Comparison of ENCODE assay signal across 19 mouse cellular contexts in the genomic region with DNA sequence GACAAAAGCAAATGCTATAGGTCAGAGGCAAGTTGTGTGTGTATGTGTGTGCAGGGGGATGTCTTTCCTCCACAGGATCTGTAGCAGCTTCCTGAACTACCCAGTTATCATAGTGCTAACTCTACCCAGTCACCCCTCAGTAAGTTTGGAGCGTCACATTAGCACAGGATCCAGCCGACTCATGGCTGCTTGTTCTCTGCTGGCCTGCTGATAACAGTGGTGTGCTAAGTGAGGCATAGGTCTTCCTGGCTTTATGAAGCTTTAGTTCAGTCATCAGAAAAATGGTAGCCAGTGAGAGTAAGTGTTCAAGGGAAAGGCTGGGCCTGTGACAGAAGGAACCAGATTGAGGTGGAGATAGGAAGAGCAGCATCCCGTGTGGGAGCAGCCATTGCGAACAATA. TPM values are rescaled to one million over a fixed set of nuclear protein-coding genes. Genes with fewer than 3 reads are reported as not detected.
DNase-seq lines count a peak whose midpoint lies in the region; ATAC-seq and TF ChIP-seq lines count a peak whose summit lies in the region.
"Had no signal": no experiment of that assay in that cellular context is flagged by ENCODE, and none has a peak within 500 bp of the region (broad histone marks: within the 10 kb centered on the region; RNA-seq: fewer than 3 reads in every experiment).

No protein-coding gene starts in this region.

- peak overlapping the region; percentile 34 for H3K4me2 ChIP-seq in liver, embryonic 16.5 days (ENCODE audit: low read depth, low read length)
- H3K4me2 ChIP-seq in forebrain, embryonic 12.5 days, result no peak overlapping the region
- H3K4me2 ChIP-seq: forebrain, embryonic 15.5 days; heart, embryonic 15.5 days; hindbrain, embryonic 12.5 days; limb, embryonic 15.5 days had no signal

- DNase-seq in spleen, adult 2 months (ENCODE audit: low read depth in 1 of 2, low spot score in 2 of 2), result no peak
- no peak for DNase-seq in spleen, postnatal 14 days (ENCODE audit: low spot score in 2 of 2)
- DNase-seq in thymus, adult 18-20 months, result no peak
- no peak for DNase-seq in heart, adult 11 months
- DNase-seq: cerebellum, adult 11 months; cerebellum, postnatal 25 days; kidney, adult 9 months; kidney, postnatal 36 days; lung, postnatal 14 days; midbrain, embryonic 14.5 days; right cerebral cortex, adult 18-20 months; thymus, postnatal 4 days had no signal

- no peaks in the 10 kb centered on the region for H3K27me3 ChIP-seq in spleen, adult 2 months (ENCODE audit: control insufficient read depth, insufficient read depth, low read length)
- H3K27me3 ChIP-seq in liver, embryonic 16.5 days (ENCODE audit: control insufficient read depth, insufficient read depth, low read depth, low read length), result no peaks in the 10 kb centered on the region
- H3K27me3 ChIP-seq in forebrain, embryonic 12.5 days, result no peaks in the 10 kb centered on the region
- H3K27me3 ChIP-seq: forebrain, embryonic 15.5 days; heart, embryonic 15.5 days; hindbrain, embryonic 12.5 days; limb, embryonic 15.5 days had no signal

- peak; percentile 82 for ATAC-seq in erythroblast, adult 5-6 weeks (replicated peaks; ENCODE audit: low FRiP score, poor library complexity, severe bottlenecking)
- ATAC-seq in liver, embryonic 16.5 days (ENCODE audit: low read depth), result peak; percentile 91
- no peak for ATAC-seq in forebrain, embryonic 12.5 days (ENCODE audit: low FRiP score)
- ATAC-seq: forebrain, embryonic 15.5 days had no signal

- peak overlapping the region; percentile 16; the same call in 1 of the 2 replicates for H3K9ac ChIP-seq in liver, embryonic 16.5 days (ENCODE audit: low read depth, low read length)
- H3K9ac ChIP-seq in forebrain, embryonic 12.5 days, result no peak overlapping the region
- H3K9ac ChIP-seq: forebrain, embryonic 15.5 days; heart, embryonic 15.5 days; hindbrain, embryonic 12.5 days; limb, embryonic 15.5 days had no signal

- H3K27ac ChIP-seq in spleen, adult 2 months (ENCODE audit: insufficient read depth, low read length), result peak overlapping the region; percentile 43; the same call in 1 of the 2 replicates
- H3K27ac ChIP-seq in liver, embryonic 16.5 days (ENCODE audit: low read length), result peak overlapping the region; percentile 90
- H3K27ac ChIP-seq in forebrain, embryonic 12.5 days, result no peak overlapping the region
- H3K27ac ChIP-seq: forebrain, embryonic 15.5 days; heart, embryonic 15.5 days; hindbrain, embryonic 12.5 days; limb, embryonic 15.5 days had no signal

- TF ChIP-seq CTCF in spleen, adult 2 months (IDR thresholded peaks at IDR 0.05; ENCODE audit: extremely low read depth, insufficient read depth, insufficient read length, insufficient replicate concordance), result no peak

- H3K9me3 ChIP-seq in liver, embryonic 16.5 days (replicated peaks; ENCODE audit: control insufficient read depth, low read length), result no peaks in the 10 kb centered on the region; the same call in 1 of the 2 replicates
- no peaks in the 10 kb centered on the region for H3K9me3 ChIP-seq in forebrain, embryonic 12.5 days
- H3K9me3 ChIP-seq: forebrain, embryonic 15.5 days; heart, embryonic 15.5 days; hindbrain, embryonic 12.5 days; limb, embryonic 15.5 days had no signal

- no peaks in the 10 kb centered on the region for H3K4me1 ChIP-seq in spleen, adult 2 months (ENCODE audit: control insufficient read depth, insufficient read depth, insufficient read length)
- H3K4me1 ChIP-seq in liver, embryonic 16.5 days (ENCODE audit: control insufficient read depth, low read depth, low read length), result peaks cover 33% of the 10 kb centered on the region
- H3K4me1 ChIP-seq in forebrain, embryonic 12.5 days, result no peaks in the 10 kb centered on the region
- H3K4me1 ChIP-seq: forebrain, embryonic 15.5 days; heart, embryonic 15.5 days; hindbrain, embryonic 12.5 days; limb, embryonic 15.5 days had no signal

- WGBS in spleen, adult 2 months, result 79% methylated on average over 4 of the region's 4 CpGs
- 40% methylated on average over 4 of the region's 4 CpGs for WGBS in liver, embryonic 16.5 days (ENCODE audit: insufficient replicate concordance)
- WGBS in forebrain, embryonic 12.5 days, result 92% methylated on average over 4 of the region's 4 CpGs

- no peak overlapping the region for H3K4me3 ChIP-seq in spleen, adult 2 months (ENCODE audit: extremely low read depth, insufficient read depth, insufficient read length)
- H3K4me3 ChIP-seq in liver, embryonic 16.5 days (ENCODE audit: low read depth, low read length), result no peak overlapping the region
- no peak overlapping the region for H3K4me3 ChIP-seq in forebrain, embryonic 12.5 days (replicated peaks)
- H3K4me3 ChIP-seq: forebrain, embryonic 15.5 days; heart, embryonic 15.5 days; hindbrain, embryonic 12.5 days; limb, embryonic 15.5 days had no signal

- H3K36me3 ChIP-seq in spleen, adult 2 months (ENCODE audit: control insufficient read depth, insufficient read depth, low read length), result peaks cover 2% of the 10 kb centered on the region; the same call in 1 of the 2 replicates
- H3K36me3 ChIP-seq in liver, embryonic 16.5 days (ENCODE audit: control insufficient read depth, insufficient read depth), result no peaks in the 10 kb centered on the region
- H3K36me3 ChIP-seq in forebrain, embryonic 12.5 days (replicated peaks), result peaks cover 31% of the 10 kb centered on the region
- H3K36me3 ChIP-seq: heart, embryonic 15.5 days had no signal

- TF ChIP-seq POLR2A in spleen, adult 2 months (IDR thresholded peaks at IDR 0.05; ENCODE audit: low read depth, low read length), result no peak

RNA-seq across cellular contexts. Expression of a gene that starts 16.1 kb away (rescaled TPM):
- polyA plus RNA-seq in spleen, adult 2 months (2012; rRNA removed), result 3.3 TPM in 2 replicates
- total RNA-seq in erythroblast, adult 5-6 weeks (2015; ENCODE audit: low replicate concordance), result not detected in 2 replicates
- total RNA-seq in erythroblast, adult 5-6 weeks (2017; ENCODE audit: low replicate concordance), result 8.2 TPM in 1 of 2 replicates, not detected in the other
- polyA plus RNA-seq in liver, embryonic 16.5 days (2015; fragmentation: Nextera tagmentation; extraction: Ambion mirVana), result 0.09 and 0.37 TPM in 2 replicates
- 3.0 and 3.4 TPM in 2 replicates for polyA plus RNA-seq in forebrain, embryonic 12.5 days (2016; fragmentation: Nextera tagmentation; extraction: Ambion mirVana)
- polyA plus RNA-seq: heart, embryonic 15.5 days had no signal

RNA-seq across cellular contexts. Expression of a gene that starts 25.3 kb away (rescaled TPM):
- 27.8 and 30.1 TPM in 2 replicates for polyA plus RNA-seq in spleen, adult 2 months (2012; rRNA removed)
- 6.7 and 13.6 TPM in 2 replicates for total RNA-seq in erythroblast, adult 5-6 weeks (2015; ENCODE audit: low replicate concordance)
- 23.3 and 25.0 TPM in 2 replicates for total RNA-seq in erythroblast, adult 5-6 weeks (2017; ENCODE audit: low replicate concordance)
- 15.7 and 16.2 TPM in 2 replicates for polyA plus RNA-seq in liver, embryonic 16.5 days (2015; fragmentation: Nextera tagmentation; extraction: Ambion mirVana)
- 74.9 and 75.4 TPM in 2 replicates for polyA plus RNA-seq in forebrain, embryonic 12.5 days (2016; fragmentation: Nextera tagmentation; extraction: Ambion mirVana)
